Mouse (Mus musculus) adrenal gland, adult (tissue): ENCODE measurements around the gene Cdc42ep2.

Experiments
- DNase-seq, 2 experiments: peaks; one replicate each; pipeline ENCODE4 v3.0.0; 2022 to 2023; ENCODE audit warnings: low spot score in 1 of 2; ENCODE audit not compliant: inconsistent age in 2 of 2

Cdc42ep2 gene

GRCm38 (mm10) chr19:5942581-5942980 is 18.0 kb upstream of the Cdc42ep2 start:
- peak in 1 of 2 experiments; percentile 20 for DNase-seq

GRCm38 (mm10) chr19:5940656-5941055 is 16.0 kb upstream of the Cdc42ep2 start:
- peak; percentile 79 to 86 for DNase-seq

GRCm38 (mm10) chr19:5940173-5940572 is 15.6 kb upstream of the Cdc42ep2 start:
- DNase-seq: peak; percentile 87 to 91

- no peak for DNase-seq
Measured at GRCm38 (mm10) chr19:5939715-5940114, 15.1 kb upstream of the Cdc42ep2 start.

- no peak for DNase-seq
Measured at GRCm38 (mm10) chr19:5938516-5938915, 13.9 kb upstream of the Cdc42ep2 start.

GRCm38 (mm10) chr19:5937836-5938406 is 13.3 kb upstream of the Cdc42ep2 start:
- DNase-seq: no peak

- no peak for DNase-seq
Measured at GRCm38 (mm10) chr19:5937095-5937835, 12.6 kb upstream of the Cdc42ep2 start.

GRCm38 (mm10) chr19:5935691-5936090 is 11.1 kb upstream of the Cdc42ep2 start:
- no peak for DNase-seq

GRCm38 (mm10) chr19:5935266-5935665 is 10.7 kb upstream of the Cdc42ep2 start:
- peak; percentile 67 to 85 for DNase-seq

- DNase-seq: peak; percentile 74 to 89
Measured at GRCm38 (mm10) chr19:5929634-5930596, 5.3 kb upstream of the Cdc42ep2 start.

- DNase-seq: no peak
Measured at GRCm38 (mm10) chr19:5928546-5928945, 3.9 kb upstream of the Cdc42ep2 start.

GRCm38 (mm10) chr19:5928104-5928503 is 3.5 kb upstream of the Cdc42ep2 start:
- DNase-seq: no peak

- no peak for DNase-seq
Measured at GRCm38 (mm10) chr19:5927532-5927931, 2.9 kb upstream of the Cdc42ep2 start.

- DNase-seq: no peak
Measured at GRCm38 (mm10) chr19:5927026-5927425, 2.4 kb upstream of the Cdc42ep2 start.

GRCm38 (mm10) chr19:5925311-5925855 is 767 bp upstream of the Cdc42ep2 start:
- no peak for DNase-seq

GRCm38 (mm10) chr19:5923990-5924712 is 465 bp downstream of the Cdc42ep2 start:
- peak; percentile 84 to 95 for DNase-seq

- DNase-seq: no peak
Measured at GRCm38 (mm10) chr19:5922963-5923362, 1.7 kb downstream of the Cdc42ep2 start.

- DNase-seq: peak in 1 of 2 experiments; percentile 54
Measured at GRCm38 (mm10) chr19:5922119-5922942, 2.3 kb downstream of the Cdc42ep2 start.

GRCm38 (mm10) chr19:5921715-5922114 is 2.9 kb downstream of the Cdc42ep2 start:
- peak in 1 of 2 experiments; percentile 52 for DNase-seq
